Mouse (Mus musculus) liver, adult 2 months (tissue): ENCODE measurements around the gene Osbpl9.

Source experiments
- CTCF ChIP-seq: fragments of 200-500 bp; IDR thresholded peaks from 2 replicates; pipeline ENCODE4 v1.5.1; 2011; ENCODE audit warnings: low read depth, low read length, control low read depth
- POLR2A ChIP-seq: fragments of 200-500 bp; IDR thresholded peaks from 2 replicates; pipeline ENCODE4 v1.6.1; 2011; ENCODE audit warnings: low read length, control low read depth; ENCODE audit not compliant: insufficient read depth; ENCODE audit errors: extremely low read depth

DNA sequence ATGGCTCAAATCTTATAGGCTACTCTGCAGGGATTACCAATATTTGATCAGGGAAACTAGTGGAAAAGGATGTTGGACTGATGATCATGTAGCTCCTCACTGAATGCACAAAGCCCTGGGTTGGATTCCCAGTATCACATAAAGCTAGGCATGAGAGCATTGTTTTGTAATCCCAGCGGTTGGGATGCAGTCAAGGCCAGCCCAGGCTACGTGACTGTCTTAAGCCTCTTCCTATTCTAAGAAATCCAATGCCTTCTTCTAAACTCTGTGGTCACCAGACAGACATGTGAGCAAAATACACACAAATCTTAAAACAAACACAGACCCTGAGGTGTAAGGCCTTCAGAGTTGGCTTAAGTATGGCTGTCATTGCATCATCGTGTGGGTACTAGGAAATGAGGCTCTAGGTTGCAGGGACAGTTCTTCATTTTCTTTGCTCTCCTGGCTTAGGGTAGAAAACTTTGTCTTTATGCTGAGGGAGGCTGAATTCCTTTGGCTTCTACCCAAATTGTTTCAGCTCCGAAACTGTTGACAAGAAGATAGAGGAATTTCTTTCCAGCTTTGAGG is 142.7 kb downstream of the Osbpl9 start:
- TF ChIP-seq CTCF (no peak), POLR2A (no peak)
